Mouse (Mus musculus) ZHBTc4 (cell line): ENCODE measurements around the gene Golga7b.

Source experiments
- DNase-seq: peaks from one replicate; pipeline ENCODE4 v3.0.0-alpha.2; 2011; ENCODE audit warnings: low read depth, low spot score

Golga7b gene

GRCm38 (mm10) chr19:42249976-42250914 lies 2.9 kb downstream of the Golga7b start:
- no peak for DNase-seq

- DNase-seq: peak; percentile 19
Measured at GRCm38 (mm10) chr19:42255438-42255783, 8.0 kb downstream of the Golga7b start.

- DNase-seq: peak; percentile 94
Measured at GRCm38 (mm10) chr19:42255784-42256610, 8.6 kb downstream of the Golga7b start.

DNA sequence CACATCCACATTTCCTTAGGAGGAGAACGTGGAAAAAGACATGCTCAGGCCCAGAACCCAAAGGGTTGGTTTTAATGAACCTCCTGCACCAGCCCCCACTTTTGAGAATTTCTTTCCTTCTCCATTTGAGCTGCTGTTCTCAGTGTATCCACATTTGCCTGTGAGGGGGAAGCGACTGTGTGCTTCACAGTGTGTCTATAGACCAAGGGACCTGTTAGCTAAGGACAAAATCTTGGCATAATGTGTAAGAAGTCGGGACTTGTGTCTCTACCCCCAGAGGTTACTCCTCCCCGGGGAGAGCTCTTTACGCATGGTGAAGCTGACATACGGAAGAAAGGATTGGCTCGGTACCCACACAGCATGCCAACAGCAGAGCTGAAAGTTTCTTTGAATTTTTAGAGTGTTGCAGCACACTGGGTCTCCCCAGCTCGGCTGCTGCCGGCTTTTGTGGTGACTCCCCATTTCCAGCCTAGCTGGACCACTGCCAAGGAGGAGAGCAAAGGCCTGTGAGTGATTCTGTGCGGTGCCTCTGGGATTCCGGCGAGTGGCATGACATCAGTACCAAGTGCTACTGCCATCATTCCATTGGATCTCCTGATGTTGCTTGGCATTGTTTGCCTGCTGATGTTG lies 9.4 kb downstream of the Golga7b start:
- DNase-seq: no peak

- DNase-seq: no peak
Measured at GRCm38 (mm10) chr19:42257241-42257635, 9.9 kb downstream of the Golga7b start.

GRCm38 (mm10) chr19:42258031-42258430 lies 10.7 kb downstream of the Golga7b start:
- DNase-seq: no peak

DNA sequence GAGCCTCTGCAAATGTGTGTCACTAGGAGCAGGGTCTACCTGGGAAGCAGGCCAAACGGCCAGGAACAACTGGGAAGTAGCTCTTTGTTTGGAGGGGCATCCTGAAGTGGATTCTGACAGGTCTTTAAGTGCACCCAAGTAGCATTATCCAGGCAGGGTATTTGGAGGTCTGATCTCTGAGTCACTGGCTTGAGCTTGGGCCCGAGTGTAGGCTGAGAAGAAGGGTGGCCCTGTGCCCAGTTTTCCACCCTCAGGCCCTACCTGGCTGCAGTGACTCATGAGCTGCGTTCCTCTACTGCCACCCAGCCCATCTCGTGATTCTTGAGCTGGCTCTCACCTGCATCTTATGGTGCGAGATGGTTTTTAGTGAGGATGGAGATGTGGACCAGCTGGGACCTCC lies 11.2 kb downstream of the Golga7b start:
- no peak for DNase-seq

DNA sequence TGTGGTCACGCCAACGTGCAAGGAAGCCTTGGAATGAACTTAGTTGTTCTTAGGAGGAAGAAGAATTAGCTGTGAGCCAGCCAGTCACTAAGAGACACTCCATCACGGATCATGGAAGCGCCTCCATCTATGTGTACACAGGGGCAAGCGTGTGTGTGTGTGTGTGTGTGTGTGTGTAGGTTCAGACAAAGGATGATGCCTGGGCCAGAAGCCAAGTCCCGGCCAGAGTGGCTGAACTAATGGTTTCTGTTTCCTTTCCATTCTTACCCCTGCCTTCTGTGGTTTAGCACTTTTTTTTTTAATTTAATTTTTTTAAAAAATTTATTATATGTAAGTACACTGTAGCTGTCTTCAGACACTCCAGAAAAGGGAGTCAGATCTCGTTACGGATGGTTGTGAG lies 13.1 kb downstream of the Golga7b start:
- DNase-seq: no peak

- no peak for DNase-seq
Measured at GRCm38 (mm10) chr19:42263524-42263923, 16.1 kb downstream of the Golga7b start.

- DNase-seq: peak; percentile 55
Measured at GRCm38 (mm10) chr19:42268337-42268736, 21.0 kb downstream of the Golga7b start.

- no peak for DNase-seq
Measured at GRCm38 (mm10) chr19:42270119-42270518, 22.7 kb downstream of the Golga7b start.

DNA sequence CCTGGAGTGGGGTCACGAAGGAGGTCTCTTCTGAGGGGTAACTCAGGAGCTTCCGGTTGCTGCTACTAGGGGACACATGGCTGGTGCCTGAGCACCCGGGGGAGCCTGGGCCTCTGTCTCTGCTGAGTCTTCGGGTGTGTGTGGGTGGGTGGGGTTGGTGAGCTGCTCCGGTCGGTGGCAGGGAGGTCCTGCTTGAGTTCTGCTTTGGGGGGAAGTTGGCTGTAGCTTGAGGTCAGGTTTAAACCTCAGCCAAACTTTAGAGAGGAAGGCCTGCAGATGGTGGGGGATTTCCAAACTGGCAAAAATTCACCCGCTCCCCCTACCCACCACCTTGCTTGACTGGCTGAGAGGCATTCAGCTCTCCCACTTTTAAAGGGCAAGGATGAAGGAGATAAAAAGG lies 23.8 kb downstream of the Golga7b start:
- no peak for DNase-seq

- peak; percentile 86 for DNase-seq
Measured at GRCm38 (mm10) chr19:42272003-42272963, 24.9 kb downstream of the Golga7b start.

DNA sequence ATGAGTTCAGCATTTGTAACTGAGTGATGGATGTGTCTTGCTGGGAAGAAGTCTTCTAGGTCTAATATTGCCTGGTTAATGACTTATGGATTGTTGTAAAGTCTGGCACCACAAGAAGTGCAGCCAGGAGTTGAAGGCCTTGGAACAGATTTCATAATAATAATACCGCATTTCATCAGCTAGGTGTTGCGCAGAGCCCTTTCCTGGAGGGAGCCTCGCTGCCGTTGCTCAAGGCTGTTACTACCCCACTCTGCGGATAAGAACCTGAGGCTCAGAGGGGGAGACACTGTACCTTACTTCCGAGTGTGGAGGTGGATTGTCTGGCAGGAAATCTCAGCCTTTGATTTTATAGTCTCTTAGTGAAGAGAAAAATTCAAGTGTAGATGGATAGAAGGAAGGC lies 29.9 kb downstream of the Golga7b start:
- no peak for DNase-seq

DNA sequence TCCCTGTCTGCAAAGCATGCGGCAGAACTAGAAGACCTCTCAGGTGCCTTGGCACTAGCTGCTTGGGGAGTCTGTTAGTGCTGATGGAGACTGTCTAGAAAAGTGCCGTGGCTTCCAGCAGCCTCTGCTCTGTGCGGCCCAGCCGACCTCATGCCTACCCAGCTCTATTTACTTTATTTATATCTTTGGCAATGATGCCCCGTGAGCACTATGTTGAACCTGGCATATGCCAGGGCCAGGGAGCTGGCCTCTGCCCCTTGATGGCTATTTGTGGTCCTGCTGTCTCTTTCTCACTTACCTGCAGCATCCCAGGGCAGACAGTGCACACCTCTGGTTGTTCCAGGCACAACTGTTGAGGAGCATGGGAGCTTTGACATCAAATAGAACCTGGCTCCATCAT lies 31.1 kb downstream of the Golga7b start:
- no peak for DNase-seq

DNA sequence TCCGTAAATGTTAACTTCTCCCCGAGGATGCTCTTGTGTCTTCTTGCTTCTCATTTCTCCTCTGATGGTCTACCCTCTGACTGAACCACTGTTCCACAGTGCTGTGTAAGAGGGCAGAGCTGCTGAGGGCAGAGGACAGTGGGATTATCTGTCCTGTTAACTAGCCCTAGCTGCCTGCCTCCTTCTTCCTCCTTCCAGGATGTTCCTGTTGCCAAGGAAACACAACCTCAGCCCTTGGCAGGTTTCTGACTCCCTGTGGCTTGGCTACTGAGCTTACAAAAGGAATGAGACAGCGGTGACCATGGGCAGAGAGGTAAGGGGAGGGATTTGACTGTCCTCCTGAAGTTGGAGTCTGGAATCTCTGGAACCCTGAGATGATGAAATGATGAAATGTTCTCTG lies 32.2 kb downstream of the Golga7b start:
- no peak for DNase-seq

DNA sequence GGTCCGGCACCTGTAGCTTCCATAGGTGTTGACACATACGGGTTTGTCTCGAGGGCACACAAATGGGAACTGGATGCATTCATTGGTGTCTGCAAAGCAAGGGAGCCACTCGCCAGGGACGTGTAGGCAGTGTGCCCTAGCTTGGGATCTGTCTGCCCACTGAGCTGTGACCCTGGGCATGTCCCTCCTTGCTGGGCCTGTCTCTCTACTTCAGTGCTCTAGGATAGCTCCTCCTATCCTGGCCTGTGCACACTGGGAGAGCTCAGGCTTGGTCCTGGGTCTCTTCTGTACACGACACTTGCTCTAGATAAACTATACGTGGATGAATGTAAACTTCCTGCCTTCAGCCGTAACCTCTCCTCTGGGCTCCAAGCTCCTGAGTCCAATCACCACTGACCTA lies 36.8 kb downstream of the Golga7b start:
- no peak for DNase-seq

DNA sequence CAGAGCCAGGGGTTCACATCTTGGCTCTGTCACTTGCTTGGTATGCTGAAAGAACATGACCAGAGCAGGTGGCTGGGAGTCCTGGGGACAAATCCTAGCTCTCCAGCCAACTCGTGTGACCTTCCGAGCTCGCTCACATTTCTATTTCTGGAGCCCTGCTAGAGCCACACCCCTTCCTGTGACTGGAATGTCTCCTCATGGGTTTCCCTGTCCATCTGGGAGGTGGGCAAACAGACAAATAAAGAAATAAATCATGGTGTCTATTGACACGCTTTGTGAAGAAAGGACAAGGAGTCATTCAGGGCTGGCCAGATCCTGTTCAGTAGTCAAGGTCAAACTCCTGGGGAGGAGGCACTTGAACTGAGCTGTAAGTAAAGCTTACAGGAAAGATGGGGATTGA lies 41.0 kb downstream of the Golga7b start:
- peak; percentile 84 for DNase-seq

DNA sequence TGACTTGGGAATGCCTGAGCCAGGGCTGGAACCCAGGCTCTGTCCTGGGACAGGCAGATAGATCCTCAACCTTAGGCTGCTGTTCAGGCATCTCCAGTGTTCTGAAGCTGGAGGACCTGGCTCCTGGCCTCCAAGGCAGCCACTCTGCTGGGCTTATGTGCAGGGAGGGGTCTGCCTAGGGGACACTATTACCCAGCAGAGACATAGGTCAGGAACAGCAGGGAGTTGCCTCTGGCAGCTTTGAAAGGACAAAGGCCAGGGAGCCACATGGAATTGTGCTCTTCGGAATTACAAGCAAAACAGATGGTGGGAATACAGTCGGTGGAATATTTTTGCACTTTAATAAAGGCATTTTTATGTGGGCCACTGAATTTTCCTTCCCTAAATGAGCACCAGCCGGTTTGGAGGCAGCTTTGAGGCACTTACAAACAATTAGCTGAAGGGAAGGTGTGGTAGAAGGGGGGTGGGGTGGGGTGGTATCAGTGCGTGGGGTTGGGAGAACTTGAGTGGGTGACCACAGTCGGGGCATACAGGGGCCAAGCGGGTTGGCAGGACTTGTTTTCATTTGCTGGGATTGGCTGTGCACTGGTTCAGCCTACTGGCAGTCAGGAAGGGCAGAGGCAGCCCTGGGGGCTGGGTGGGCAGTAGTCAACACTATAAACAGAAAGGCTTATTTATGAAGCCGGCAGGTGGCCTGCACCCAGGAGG lies 43.7 kb downstream of the Golga7b start:
- DNase-seq: no peak

DNA sequence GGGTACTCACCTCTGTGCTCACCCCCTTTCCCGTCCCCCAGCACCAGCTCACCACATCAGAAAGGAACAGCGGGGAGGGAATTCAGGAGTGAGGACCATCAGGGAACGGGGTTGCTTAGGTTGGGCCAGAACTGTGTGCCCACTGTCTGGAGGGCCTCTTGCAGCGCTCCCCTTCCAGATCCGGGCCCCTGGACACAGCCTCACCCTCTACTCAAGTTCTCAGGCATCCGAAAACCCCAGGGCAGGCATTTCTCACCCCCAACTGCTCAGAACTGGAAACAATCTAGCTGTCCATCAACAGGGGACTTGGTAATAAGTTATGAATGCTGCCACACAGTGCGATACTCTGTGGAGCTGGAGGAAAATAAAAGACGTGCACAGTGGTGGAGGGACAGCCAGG lies 44.7 kb downstream of the Golga7b start:
- no peak for DNase-seq
